Mouse (Mus musculus): ENCODE measurements around the gene Slc39a9.

Gene Slc39a9

DNA sequence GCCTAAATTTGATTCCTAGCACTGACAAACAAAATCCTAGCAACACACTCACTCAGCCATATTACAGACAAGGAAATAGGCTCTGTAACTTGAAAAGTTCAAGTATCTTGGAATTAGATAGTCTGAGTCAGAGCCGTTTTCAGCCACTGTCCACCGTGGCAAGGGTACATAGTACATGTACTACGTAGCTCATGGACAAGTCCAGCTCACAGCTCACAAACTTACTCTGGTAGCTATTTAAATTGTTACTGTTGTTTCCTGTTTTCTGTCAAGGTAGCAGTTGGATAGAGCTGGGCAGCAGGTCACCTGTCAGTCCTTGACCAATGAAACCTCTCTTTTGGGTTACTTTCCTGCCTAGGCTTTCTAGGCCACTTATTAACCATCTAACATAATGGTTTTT is 2.7 kb downstream of the Slc39a9 start:
- intact Hi-C loops (cut with DNase I), result no loop called here

DNA sequence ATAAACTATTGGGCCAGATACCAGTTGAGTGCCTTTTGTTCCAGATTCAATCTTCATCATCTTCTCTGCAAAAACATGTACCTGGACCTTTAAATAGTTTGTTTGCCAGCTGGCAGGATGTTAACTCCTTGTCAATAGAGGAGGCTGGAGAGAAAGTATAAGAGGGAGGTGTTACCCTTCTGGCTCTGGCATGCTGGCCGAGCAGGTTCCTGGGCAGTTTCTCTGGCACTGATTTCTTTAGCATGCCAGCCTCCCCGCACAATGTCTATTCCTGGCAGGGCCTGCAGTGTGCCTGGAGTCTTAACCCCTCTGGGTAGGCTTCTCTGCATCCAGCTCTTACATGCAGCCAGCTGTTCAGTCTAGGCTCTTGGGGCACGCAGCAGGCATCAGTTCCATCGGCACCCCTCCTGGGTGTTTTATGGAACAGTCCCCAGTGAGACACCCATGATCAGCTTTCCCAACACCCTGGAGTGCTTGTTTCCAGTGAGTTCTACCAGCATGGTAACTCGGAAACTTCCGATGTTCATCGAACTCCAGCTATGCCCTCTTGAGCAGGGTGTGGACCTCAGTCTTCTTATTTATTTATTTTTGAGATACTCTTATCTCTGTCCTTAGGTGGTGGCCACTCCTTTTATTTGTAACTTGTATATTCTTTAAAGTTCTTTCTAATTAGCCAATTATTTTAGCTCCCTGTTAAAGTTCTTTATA is 10.4 kb downstream of the Slc39a9 start:
- intact Hi-C loops (cut with DNase I), result no loop called here

DNA sequence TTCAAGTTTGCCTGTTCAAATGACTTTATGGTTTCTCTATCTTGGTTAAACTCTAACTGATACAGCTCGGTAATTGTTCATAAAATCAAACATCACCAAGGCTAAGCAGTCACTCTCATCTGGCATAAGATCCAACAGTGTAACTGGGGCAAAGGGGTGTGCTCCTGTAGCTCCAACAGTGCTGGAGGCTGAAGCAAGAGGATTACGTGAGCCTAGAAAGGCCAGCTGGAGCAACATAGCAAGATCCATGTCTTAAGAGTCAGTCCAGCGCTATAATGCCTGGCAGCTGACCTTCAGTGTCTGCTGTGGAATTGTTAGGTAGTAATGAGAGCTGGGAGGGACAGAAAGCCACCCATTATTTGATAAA is 11.0 kb downstream of the Slc39a9 start:
- intact Hi-C loops (cut with DNase I), result no loop called here

DNA sequence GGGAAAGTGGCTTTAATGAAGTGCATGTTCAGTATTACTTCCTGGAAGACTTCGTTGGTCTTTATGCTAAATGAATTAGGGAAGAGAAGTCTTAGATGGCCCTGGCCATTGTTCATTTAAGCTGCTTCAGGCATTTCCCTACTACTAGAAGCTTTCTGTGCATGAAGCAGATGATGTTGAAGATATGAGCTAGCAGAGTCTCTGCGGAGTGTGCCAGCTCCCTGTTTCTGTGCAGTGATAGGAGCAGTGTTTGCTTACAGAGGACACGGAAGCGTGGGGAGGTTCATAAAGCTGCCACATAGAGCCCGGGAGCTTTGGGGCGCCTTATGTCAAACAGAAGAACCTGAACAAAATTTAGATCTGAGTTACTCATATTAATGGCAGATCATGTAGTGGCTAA is 15.0 kb downstream of the Slc39a9 start:
- intact Hi-C loops (cut with DNase I), result no loop called here

DNA sequence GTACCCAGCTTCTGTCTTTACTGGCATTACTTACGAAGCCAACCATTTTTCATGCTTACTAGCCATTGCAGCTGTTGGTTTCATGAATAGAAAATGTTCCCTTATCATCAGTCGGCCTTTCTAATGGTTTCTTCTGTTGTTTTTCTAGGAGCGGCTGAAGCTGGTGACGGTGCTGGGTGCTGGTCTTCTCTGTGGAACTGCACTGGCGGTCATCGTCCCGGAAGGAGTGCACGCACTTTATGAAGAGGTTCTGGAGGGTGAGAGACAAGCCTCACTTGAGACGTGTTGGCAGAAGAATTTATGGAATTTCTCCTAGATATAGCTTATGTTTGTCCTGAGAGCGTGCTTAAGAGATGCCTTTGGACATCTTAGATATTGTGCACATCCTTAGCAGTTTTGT is 18.6 kb downstream of the Slc39a9 start:
- intact Hi-C loops (cut with DNase I), result no loop called here

DNA sequence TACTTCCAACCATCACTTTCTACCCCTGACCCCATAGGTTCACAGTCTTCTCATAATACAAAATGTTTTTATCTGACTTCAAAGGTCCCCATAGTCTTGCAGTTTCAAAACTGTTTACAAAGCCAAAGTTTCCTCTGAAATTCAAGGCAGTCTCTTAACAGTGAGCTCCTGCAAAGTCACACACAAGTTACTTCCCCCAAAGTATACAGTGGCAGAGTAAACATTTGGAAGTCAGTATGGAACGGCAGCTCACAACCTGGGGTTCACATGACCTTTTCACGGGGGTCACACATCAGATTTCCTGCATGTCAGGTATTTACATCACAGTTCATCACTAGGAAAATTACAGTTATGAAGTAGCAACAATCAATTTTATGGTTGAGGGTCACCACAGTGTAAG is 20.3 kb downstream of the Slc39a9 start:
- intact Hi-C loops (cut with DNase I), result no loop called here

DNA sequence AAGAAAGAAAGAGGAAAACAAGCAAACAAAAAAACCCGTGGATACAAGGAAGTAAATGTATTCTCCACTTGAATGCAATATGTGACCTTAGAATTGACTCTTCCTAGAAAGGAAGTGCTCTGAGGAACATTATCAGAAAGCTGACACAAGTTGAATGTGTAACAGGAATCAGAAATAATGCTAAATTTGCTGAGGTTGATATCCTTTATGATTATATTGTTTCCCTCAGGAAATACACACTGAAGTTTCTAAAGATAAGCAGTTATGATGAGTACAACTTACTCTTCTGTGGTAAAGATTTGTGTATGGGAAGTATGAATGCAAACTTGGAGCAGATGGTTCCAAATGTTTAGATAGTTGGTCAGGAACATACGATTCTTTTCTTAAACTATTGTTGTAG is 24.7 kb downstream of the Slc39a9 start:
- intact Hi-C loops (cut with DNase I), result no loop called here

DNA sequence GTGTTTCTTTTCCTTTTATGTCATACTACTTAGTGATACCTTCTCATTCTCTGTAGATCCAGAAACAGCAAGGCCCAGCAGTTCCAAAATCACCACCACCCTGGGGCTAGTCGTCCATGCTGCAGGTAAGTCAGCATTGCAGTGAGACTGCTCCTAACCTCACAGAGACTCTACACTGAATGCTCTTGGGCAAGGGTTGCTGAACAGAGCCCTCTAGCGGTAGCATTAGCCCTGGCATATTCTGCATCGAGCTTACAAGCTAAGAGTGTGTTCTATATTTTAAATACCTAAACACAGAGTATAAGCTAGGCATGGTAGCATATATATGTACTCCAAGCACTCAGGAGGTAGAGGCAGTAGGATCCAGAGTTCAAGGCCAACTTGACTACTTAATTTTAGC is 29.5 kb downstream of the Slc39a9 start:
- intact Hi-C loops (cut with DNase I), result no loop called here

DNA sequence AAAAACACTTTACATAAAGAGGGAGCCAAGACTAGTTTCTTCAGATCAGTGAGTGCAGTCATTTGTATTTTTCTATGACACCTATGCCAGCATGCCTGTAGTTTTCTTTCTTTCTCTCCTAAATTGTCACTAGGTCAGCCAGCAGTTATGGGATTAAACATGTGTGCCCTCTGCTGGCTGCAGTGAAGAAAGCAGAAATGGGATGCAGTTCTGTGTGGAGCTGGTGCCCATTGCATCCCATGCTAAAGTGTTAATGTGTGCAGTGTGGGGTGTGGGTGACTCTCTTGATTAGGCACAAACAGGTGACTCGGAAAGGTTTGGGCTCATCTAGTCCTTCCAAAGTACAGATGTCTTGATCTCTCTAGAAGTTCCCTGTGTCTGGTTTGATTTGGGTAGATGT is 37.7 kb downstream of the Slc39a9 start:
- intact Hi-C loops (cut with DNase I), result loop anchor here (5.0 kb wide), 1 partner anchor 41 kb away; no protein-coding TSS in a partner anchor

DNA sequence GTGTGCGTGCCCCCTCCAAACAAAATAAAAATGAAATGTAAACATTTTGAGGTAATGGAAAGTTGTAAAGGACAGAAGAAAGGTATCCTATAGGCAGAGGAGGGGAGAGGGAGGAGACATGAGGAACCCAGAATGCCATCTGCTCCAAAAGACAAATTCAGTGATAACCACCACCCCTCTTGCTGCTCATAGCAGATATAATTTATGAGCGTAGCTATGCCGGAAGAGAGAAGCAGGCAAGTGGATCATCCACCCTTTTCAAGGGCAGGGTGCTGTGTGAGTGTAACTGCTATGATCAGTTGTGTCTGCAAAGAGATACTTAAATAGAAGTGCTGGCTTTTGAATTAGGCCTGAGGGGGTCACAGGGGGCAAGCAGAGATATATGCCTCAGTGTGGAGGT is 39.9 kb downstream of the Slc39a9 start:
- intact Hi-C loops (cut with DNase I), result loop anchor here (5.0 kb wide), 1 partner anchor 39 kb away; no protein-coding TSS in a partner anchor

DNA sequence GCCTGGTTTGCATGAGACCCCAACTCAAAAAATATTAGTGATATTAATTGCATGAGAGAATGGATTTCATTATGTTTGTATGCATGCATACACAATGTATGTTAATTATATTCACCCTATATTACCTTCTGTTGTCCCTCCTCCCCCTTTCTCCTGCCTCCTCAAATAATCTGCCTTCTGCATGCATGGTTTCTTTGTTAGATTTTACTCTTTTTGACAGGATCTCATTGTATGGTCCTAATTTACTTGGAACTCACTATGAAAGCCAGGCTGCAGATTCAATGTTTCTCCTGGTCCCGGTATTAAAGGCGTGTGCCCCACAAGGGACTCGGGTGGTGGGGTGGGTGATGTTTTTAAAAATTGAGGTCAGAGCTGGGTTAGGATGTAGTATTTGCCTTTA is 40.6 kb downstream of the Slc39a9 start:
- intact Hi-C loops (cut with DNase I), result loop anchor here (5.0 kb wide), 1 partner anchor 38 kb away; no protein-coding TSS in a partner anchor

DNA sequence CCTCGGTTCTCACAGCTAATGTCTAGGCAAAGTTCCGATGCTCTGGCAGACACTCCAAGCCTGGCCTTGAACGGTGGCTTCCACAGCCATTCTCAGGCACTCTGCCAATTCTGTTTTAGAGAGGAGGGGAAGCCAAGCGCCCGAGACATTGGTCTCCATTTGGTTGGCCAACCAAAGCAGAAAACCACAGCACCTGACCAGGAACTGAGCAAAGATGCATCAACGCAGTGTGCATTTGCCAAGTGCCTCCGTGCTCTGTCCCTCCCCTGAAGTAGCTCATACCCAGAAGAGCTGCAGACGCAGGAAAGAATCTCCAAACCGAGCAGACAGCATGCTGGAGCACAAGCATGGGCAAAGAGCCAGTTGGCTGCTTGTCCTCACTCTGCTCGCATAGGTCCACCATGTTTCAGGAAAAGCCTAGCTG is 44.1 kb downstream of the Slc39a9 start:
- intact Hi-C loops (cut with DNase I), result no loop called here

DNA sequence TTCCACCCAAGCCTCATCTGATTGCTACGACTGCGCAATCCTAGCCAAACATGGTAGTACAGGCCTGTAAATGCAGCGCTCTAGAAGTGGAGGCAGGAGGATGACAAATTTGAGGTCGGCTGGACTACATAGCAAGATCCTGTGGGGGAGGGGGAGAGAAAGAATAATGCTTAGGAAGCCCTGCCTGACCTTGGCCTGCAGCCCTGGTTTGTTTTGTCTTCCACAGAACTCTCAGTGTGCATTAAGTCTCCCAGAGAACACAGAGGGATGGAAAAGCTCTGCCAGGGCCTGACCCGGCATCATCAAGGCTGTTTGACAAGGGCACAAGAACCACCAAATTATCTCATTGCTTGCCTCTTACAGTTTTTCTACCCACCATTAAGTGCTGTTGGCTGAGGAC is 46.0 kb downstream of the Slc39a9 start:
- intact Hi-C loops (cut with DNase I), result no loop called here

DNA sequence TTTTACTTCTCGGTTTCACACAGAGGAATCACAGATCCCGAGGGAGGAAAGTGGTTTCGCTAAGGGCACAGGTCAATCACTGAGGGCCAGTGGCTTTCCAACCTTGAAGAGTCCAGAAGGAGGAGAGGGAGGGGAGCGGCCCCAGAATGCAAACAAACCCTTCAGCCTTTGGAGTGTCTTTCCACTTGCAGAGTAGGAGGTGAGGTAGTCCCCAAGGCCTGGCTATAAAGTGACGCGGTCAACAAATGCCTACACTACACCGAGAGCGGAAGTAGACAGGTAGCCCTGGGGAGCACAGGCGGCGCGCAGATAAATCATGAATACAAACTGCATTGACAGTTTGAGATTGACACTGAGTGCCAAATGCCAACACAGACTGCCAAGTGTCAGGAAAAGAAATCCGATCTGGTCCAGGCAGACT is 48.0 kb downstream of the Slc39a9 start:
- intact Hi-C loops (cut with DNase I), result no loop called here

DNA sequence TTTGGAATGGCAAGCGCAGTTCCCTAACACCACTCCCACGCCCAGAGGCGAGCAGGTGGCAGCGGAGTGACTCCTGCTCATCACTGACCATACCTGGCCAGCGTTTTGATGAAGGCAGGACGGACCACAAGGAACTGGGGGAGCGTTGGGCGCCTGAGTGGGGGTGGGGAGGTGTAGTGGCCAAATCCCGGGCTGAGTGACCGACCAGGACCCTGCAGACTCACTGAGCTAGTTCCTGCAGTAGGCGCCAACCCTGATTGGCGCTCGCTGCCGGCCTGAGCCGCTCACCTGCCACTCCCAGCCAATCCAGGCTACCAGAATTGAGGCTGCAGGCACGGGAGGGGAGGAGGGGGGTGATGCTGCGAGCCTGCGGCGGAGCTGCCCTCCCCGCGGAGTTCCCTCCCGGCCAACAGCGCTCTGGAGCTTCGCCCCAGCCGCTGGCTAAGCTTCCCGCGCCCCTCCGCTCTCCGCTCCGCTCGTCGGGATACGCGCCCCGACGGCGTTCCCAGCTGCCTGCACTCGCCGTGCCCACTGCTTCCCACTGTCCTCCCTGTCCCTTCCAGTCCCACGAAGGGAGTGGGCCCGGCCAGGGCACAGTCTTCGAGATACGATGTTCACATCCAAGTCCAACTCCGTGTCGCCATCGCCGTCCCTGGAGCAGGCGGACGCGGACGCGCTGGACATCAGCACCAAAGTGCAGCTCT is 48.7 kb downstream of the Slc39a9 start, which contains the start of gene Plekhd1:
Gene Plekhd1, plus strand, starts transcription at position 323 of the 704 bp plus-strand sequence.
- intact Hi-C loops (cut with DNase I), result no loop called here

DNA sequence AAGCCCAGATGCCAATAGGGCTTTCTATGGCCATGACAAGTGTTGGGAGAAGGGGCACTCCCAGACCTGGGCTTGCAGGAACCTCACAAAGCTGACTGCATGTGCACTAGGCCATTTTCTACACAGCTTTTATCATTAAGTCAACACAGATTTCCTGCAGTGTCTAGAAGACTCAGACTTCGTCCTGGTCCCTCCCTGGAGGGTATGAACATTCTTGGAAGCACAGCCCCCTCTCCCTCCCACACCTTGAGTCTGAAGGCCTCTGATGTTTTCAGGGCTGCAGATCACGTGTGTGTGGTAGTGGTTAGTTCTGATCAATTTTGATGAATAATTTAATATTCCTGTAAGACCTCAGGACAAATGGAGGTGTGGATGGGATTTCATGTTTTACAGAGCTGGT is 50.0 kb downstream of the Slc39a9 start:
- intact Hi-C loops (cut with DNase I), result no loop called here

DNA sequence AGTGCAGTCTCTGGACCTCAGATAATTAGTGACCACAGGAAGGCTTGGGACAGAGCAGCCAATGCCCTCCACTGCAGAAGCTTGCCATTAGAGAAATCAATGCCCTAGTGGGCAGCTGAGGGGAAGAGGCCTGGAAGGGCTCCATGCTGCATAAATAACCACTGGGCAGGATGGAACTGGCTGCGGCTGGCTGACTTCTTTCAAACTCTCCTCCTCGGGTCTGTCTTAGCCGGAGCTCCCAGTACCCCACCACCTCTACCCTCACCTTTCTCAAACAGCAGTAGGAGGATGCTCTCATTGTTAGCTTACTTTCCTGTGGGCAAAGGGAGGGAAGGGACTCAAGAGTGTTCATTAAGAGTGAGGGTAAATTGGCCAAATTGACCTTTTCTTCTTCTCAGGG is 51.3 kb downstream of the Slc39a9 start:
- intact Hi-C loops (cut with DNase I), result no loop called here

DNA sequence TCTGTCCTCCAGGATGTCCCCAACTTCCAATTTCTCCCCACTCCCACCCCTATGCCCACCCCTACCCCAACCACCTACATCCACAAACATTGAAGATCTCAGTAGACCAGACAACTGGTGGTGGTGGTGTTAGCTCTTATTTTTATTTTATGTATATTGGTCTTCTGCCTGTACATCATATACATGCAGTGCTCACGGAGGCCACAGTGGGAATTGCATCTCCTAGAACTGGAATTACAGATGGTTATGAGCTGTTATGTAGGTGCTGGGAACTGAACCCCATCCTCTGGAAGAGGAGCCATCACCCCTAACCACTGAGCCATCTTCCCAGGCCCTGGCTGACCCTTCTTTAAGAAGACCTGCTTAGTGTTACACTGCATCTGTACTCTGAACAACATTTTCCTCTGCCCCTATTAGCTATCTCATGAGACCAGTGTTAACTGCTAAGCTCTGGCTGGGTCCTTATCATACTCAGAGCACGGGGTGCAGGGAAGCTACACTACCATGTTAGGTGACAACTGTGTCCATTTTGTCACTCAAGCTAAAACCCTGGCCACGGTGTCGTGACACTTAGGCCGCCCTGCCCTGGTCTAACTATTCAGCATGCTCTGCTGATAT is 55.0 kb downstream of the Slc39a9 start:
- intact Hi-C loops (cut with DNase I), result no loop called here

DNA sequence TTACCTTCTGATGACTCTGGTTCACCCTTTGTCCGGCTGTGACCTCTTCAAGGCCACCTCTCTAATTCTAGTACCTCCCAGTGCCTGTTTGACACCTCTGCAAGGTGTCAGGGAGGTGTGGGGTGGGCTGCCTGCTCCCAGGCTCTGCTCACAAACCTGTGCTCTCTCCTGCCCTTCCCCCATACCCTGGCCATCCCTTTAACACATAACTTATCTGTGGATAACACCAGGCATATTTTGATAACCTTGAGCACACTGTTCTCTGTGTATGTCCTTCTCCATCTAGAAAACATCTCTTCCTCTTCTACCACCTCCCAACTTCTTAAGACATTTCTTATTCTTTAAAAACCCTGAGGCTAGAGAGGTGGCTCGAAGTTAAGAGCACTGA is 55.5 kb downstream of the Slc39a9 start:
- intact Hi-C loops (cut with DNase I), result no loop called here

DNA sequence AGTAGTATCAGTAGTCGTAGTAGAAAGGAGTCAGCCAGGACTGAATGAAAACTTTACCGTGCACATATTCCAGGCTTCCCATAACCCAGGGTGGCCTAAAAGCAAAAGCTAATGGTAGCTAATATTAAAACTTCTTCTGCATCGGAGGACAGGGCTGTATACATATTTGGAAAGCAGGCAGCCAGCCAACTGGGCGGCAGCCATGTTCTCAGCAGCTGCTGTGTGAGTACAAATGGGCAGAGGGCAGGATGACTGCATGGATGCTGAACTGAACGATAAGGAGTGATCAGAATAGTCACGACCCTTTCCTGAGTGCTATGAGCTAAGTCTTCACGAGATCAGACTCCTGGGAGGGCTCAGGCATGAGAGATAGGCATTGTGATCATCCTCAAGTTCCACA is 57.6 kb downstream of the Slc39a9 start:
- intact Hi-C loops (cut with DNase I), result no loop called here

DNA sequence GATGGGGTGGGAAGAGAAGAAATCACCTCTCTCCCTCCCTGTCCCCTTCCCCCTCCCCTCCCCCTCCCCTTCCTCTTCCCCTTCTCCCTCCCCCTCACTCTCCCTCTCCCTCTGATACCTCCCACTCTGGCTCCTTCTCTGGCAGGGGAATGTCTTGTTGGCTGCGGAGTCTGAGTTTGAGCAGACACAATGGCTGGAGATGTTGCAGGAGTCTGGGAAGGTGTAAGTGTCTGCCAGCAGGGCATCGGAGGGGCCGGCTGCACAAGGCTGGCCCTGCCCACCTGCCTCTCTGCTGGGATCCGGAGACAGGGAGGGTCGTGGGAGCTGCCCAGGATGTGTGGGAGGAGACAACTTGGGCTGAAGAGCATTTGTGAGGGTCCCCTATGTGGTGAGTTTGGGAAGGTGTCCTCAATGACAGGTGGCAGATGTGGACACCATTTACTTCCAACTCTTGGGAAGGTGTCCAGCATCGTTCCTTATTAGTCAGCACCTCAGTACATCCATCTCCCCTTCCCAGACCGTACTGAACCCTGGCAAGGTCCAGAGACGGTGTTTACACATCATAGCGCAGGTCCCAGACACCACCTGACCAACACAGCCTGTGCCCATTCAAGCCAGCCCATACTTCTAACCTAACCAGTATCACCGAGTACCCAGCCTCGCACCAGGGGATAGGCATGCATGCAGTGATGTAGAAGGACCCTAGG is 62.7 kb downstream of the Slc39a9 start:
- intact Hi-C loops (cut with DNase I), result no loop called here

Measured in adrenal gland (tissue).